Mouse (Mus musculus): ENCODE measurements around the gene Greb1. TPM values are rescaled to one million over a fixed set of nuclear protein-coding genes. Genes with fewer than 3 reads are reported as not detected.
A peak's percentile ranks its signal among the peaks of the same experiment; 100 is the strongest.

Greb1 gene
- polyA plus RNA-seq, 1 experiment from 2014 or later: 0.92 TPM

DNA sequence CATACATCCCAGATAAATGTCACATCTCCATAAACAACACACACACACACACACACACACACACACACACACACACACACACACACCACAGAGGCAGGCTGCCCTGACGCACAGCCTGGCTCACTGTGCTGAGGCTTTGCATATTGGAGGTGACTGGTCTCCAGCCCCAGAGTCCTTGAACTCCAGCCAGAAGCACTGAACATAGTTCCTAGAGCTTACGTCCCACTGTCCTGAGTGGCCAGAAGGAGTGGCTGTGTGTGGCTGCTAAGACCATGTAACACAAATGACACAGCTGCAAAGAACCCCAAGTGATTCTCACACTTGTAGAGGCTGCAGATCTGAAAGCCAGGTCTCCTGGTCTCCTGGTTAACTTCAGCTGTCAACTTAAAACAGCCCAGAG lies 138.8 kb downstream of the Greb1 start:
- no peak for ATAC-seq (ENCODE audit: low read depth)
- Histone ChIP-seq H3K9me3 (replicated peaks; ENCODE audit: control insufficient read depth, low read length) (no peaks in the 10 kb centered on the region), H3K9ac (ENCODE audit: low read depth, low read length) (no peak overlapping the region), H3K4me3 (ENCODE audit: low read depth, low read length) (no peak overlapping the region), H3K4me1 (ENCODE audit: control insufficient read depth, low read depth, low read length) (no peaks in the 10 kb centered on the region), H3K27ac (ENCODE audit: low read length) (no peak overlapping the region), H3K27me3 (ENCODE audit: control insufficient read depth, insufficient read depth, low read depth, low read length) (no peaks in the 10 kb centered on the region), H3K36me3 (ENCODE audit: control insufficient read depth, insufficient read depth) (no peaks in the 10 kb centered on the region), H3K4me2 (ENCODE audit: low read depth, low read length) (no peak overlapping the region)
- 74% methylated on average over 2 of the region's 2 CpGs for WGBS (ENCODE audit: insufficient replicate concordance)

DNA sequence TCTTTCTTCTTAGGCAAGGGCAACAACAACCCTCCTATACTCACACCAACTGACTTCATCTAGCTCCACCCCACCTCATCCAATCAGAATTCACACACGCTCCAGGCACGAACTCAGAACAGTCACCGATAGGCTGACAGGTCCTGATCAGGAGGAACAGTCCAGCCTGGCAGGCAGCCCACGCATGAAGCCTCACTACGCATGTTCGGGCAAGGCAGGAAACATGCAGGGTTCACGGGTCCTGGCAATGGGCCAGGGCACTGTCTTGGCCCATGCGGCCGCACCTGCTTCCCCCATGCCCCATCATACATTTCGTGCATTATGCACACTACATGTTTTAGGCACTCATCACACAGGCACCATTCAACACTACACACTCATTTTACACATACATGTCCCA lies 139.2 kb downstream of the Greb1 start:
- Histone ChIP-seq H3K27ac (ENCODE audit: low read length) (no peak overlapping the region), H3K4me3 (ENCODE audit: low read depth, low read length) (no peak overlapping the region), H3K4me2 (ENCODE audit: low read depth, low read length) (no peak overlapping the region), H3K9me3 (replicated peaks; ENCODE audit: control insufficient read depth, low read length) (no peaks in the 10 kb centered on the region), H3K9ac (ENCODE audit: low read depth, low read length) (no peak overlapping the region), H3K27me3 (ENCODE audit: control insufficient read depth, insufficient read depth, low read depth, low read length) (no peaks in the 10 kb centered on the region), H3K4me1 (ENCODE audit: control insufficient read depth, low read depth, low read length) (no peaks in the 10 kb centered on the region), H3K36me3 (ENCODE audit: control insufficient read depth, insufficient read depth) (no peaks in the 10 kb centered on the region)
- ATAC-seq (ENCODE audit: low read depth): no peak
- 70% methylated on average over 10 of the region's 10 CpGs for WGBS (ENCODE audit: insufficient replicate concordance)

DNA sequence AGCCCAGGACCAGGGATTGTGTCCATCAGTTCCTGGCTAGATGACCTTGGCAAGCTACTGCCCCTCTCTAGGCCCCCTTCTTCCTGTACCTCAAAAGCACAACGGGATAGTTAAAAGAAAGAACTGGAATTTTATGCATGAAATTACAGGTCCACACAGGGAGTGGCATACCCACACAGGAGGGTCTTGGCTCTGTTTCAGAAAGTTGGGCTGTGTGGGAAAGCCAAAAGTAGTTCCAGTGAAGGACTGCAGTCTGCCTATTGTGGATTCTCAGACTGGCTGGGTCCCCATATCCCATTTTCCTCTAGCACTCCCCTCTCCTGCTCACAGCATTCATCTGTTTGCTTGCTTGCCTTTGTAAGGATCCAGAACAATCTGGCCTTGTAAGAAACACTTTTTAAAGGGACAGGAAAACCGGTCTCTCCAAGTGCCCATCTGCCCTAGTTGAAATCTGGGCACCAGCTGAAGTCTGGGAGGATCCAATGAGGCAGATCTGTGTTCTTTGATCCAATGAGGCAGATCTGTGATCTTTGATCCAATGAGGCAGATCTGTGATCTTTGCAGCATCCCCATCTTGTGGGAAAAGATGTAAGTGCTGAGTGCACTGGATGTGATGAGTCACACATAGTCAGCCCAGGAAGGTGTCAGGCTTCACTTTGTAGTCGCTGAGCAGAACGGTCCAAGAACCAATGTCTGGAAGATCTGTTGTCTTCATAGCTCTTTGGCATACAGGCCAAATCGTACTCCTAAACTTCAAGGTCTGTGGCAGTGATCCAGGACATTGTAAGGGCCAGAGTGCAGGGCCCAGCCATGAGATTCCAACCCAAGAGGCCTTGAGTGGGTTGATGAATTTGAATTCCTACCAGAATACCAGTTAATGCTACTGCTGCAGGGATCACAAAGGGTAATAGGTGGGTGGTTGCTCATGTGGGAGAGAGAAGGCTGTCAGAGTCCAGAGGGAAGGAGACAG lies 143.5 kb downstream of the Greb1 start:
- peaks cover 16% of the 10 kb centered on the region for H3K27me3 ChIP-seq (ENCODE audit: control insufficient read depth, insufficient read depth, low read depth, low read length)
- ATAC-seq (ENCODE audit: low read depth): no peak
- no peak overlapping the region for H3K4me3 ChIP-seq (ENCODE audit: low read depth, low read length)
- WGBS (ENCODE audit: insufficient replicate concordance): 43% methylated on average over 5 of the region's 5 CpGs
- H3K9ac ChIP-seq (ENCODE audit: low read depth, low read length): no peak overlapping the region
- H3K4me2 ChIP-seq (ENCODE audit: low read depth, low read length): no peak overlapping the region
- H3K4me1 ChIP-seq (ENCODE audit: control insufficient read depth, low read depth, low read length): no peaks in the 10 kb centered on the region
- H3K36me3 ChIP-seq (ENCODE audit: control insufficient read depth, insufficient read depth): no peaks in the 10 kb centered on the region
- no peaks in the 10 kb centered on the region for H3K9me3 ChIP-seq (replicated peaks; ENCODE audit: control insufficient read depth, low read length)
- no peak overlapping the region for H3K27ac ChIP-seq (ENCODE audit: low read length)

- Histone ChIP-seq H3K27ac (ENCODE audit: low read length) (no peak overlapping the region), H3K9ac (ENCODE audit: low read depth, low read length) (no peak overlapping the region), H3K4me2 (ENCODE audit: low read depth, low read length) (no peak overlapping the region), H3K4me3 (ENCODE audit: low read depth, low read length) (no peak overlapping the region), H3K4me1 (ENCODE audit: control insufficient read depth, low read depth, low read length) (no peaks in the 10 kb centered on the region), H3K9me3 (replicated peaks; ENCODE audit: control insufficient read depth, low read length) (no peaks in the 10 kb centered on the region), H3K27me3 (ENCODE audit: control insufficient read depth, insufficient read depth, low read depth, low read length) (peaks cover 16% of the 10 kb centered on the region), H3K36me3 (ENCODE audit: control insufficient read depth, insufficient read depth) (no peaks in the 10 kb centered on the region)
- ATAC-seq (ENCODE audit: low read depth): no peak
- WGBS (ENCODE audit: insufficient replicate concordance): 52% methylated on average over 4 of the region's 4 CpGs
Measured at GRCm38 (mm10) chr12:16655604-16656003, 145.1 kb downstream of the Greb1 start.

- H3K36me3 ChIP-seq (ENCODE audit: control insufficient read depth, insufficient read depth): no peaks in the 10 kb centered on the region
- H3K9me3 ChIP-seq (replicated peaks; ENCODE audit: control insufficient read depth, low read length): no peaks in the 10 kb centered on the region
- WGBS (ENCODE audit: insufficient replicate concordance): 7% methylated on average over 58 of the region's 58 CpGs
- H3K9ac ChIP-seq (ENCODE audit: low read depth, low read length): no peak within 1 kb of the TSS
- H3K27me3 ChIP-seq (ENCODE audit: control insufficient read depth, insufficient read depth, low read depth, low read length): peaks cover 16% of the 10 kb centered on the region
- 0 out of 2 replicates have a peak within 1 kb of the TSS, but pooled peaks have one; percentile 5 for H3K4me2 ChIP-seq (ENCODE audit: low read depth, low read length)
- ATAC-seq (ENCODE audit: low read depth): no peak
- H3K27ac ChIP-seq (ENCODE audit: low read length): no peak within 1 kb of the TSS
- H3K4me1 ChIP-seq (ENCODE audit: control insufficient read depth, low read depth, low read length): no peaks in the 10 kb centered on the region
- H3K4me3 ChIP-seq (ENCODE audit: low read depth, low read length): no peak within 1 kb of the TSS; the same call in 1 of the 2 replicates
Measured at GRCm38 (mm10) chr12:16653332-16654093, 147.2 kb downstream of the Greb1 start, which contains the start of gene Ntsr2. Gene Ntsr2, plus strand, starts transcription at chr12:16653382.

DNA sequence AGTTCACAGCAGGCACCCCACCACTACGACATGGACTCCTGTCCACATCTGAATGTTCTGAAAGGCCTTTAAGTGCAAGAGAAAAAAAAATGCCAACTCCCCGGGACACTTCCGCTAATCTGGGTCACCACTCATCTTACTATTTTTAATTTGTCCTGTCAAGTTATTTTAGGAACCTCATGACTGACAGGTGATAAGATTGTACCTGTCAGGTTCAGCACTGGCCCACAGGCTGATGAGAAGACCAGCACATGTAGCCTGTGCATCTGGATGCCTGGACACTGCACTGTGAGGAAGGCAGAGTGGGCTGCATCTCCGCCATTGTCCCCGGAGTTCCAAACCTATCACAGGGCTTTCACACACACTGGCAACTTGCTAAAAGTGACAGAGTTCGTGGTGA lies 150.9 kb downstream of the Greb1 start:
- peaks cover 16% of the 10 kb centered on the region for H3K27me3 ChIP-seq (ENCODE audit: control insufficient read depth, insufficient read depth, low read depth, low read length)
- WGBS (ENCODE audit: insufficient replicate concordance): 57% methylated on average over 6 of the region's 6 CpGs
- H3K9me3 ChIP-seq (replicated peaks; ENCODE audit: control insufficient read depth, low read length): no peaks in the 10 kb centered on the region
- no peak overlapping the region for H3K9ac ChIP-seq (ENCODE audit: low read depth, low read length)
- H3K4me1 ChIP-seq (ENCODE audit: control insufficient read depth, low read depth, low read length): no peaks in the 10 kb centered on the region
- H3K4me2 ChIP-seq (ENCODE audit: low read depth, low read length): no peak overlapping the region
- H3K36me3 ChIP-seq (ENCODE audit: control insufficient read depth, insufficient read depth): no peaks in the 10 kb centered on the region
- H3K4me3 ChIP-seq (ENCODE audit: low read depth, low read length): no peak overlapping the region
- no peak for ATAC-seq (ENCODE audit: low read depth)
- no peak overlapping the region for H3K27ac ChIP-seq (ENCODE audit: low read length)

DNA sequence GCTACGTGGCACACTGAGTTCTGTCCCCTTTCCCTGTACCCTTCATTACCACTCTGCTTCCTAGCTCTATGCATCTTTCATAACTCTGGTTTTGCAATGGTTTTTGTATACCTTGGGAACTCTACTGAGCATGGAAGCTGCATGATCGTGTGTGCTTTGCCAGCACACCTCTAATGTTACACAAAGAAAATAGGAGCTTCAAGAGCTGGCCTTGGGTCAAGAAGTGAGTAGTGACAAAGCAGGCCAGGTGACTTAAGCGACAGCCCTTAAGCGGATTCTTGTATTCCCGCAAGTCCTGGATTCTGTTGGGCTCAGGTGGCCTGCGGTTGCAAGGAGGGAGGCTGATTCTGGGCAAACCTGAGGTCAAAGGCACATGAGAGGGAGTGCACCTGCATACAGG lies 152.4 kb downstream of the Greb1 start:
- Histone ChIP-seq H3K4me2 (ENCODE audit: low read depth, low read length) (no peak overlapping the region), H3K27me3 (ENCODE audit: control insufficient read depth, insufficient read depth, low read depth, low read length) (peaks cover 2% of the 10 kb centered on the region), H3K4me3 (ENCODE audit: low read depth, low read length) (no peak overlapping the region), H3K27ac (ENCODE audit: low read length) (no peak overlapping the region), H3K9ac (ENCODE audit: low read depth, low read length) (no peak overlapping the region), H3K36me3 (ENCODE audit: control insufficient read depth, insufficient read depth) (no peaks in the 10 kb centered on the region), H3K4me1 (ENCODE audit: control insufficient read depth, low read depth, low read length) (no peaks in the 10 kb centered on the region), H3K9me3 (replicated peaks; ENCODE audit: control insufficient read depth, low read length) (no peaks in the 10 kb centered on the region)
- 71% methylated on average over 6 of the region's 6 CpGs for WGBS (ENCODE audit: insufficient replicate concordance)
- ATAC-seq (ENCODE audit: low read depth): no peak

DNA sequence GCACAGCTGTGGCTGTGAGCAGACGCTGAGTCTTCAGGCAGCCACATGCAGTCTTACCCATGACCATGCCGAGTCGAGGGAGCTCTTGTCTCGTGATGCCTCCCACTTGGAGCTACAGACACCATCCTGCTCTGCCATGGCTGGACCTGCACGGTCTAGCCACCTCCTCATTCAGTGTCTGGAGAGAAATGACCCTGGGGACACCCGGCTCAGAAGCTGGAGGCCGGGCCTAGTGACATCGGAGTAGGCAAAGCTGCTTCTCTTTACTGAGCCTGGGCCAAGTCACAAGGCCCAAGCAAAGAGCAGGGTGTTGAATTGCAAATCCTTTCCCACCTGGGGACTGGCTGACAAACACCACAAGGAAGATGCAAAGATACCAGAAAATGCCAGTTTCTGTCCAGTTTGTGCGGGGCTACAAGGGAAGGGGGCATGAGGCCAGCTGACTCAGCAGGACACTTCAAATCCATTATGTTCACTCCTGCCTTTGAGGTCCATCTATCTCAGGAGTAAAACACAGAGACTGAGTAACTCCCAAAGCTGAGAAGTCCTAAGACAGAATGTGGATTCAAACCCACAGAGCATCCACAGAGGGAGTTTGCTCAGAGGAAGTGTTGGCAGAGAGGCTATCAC lies 153.8 kb downstream of the Greb1 start:
- Histone ChIP-seq H3K9ac (ENCODE audit: low read depth, low read length) (no peak overlapping the region), H3K4me1 (ENCODE audit: control insufficient read depth, low read depth, low read length) (no peaks in the 10 kb centered on the region), H3K4me3 (ENCODE audit: low read depth, low read length) (no peak overlapping the region), H3K4me2 (ENCODE audit: low read depth, low read length) (no peak overlapping the region), H3K9me3 (replicated peaks; ENCODE audit: control insufficient read depth, low read length) (no peaks in the 10 kb centered on the region), H3K27me3 (ENCODE audit: control insufficient read depth, insufficient read depth, low read depth, low read length) (no peaks in the 10 kb centered on the region), H3K27ac (ENCODE audit: low read length) (no peak overlapping the region), H3K36me3 (ENCODE audit: control insufficient read depth, insufficient read depth) (no peaks in the 10 kb centered on the region)
- WGBS (ENCODE audit: insufficient replicate concordance): 47% methylated on average over 9 of the region's 9 CpGs
- no peak for ATAC-seq (ENCODE audit: low read depth)
